Mouse (Mus musculus): ENCODE measurements around the gene Krt83. TPM values are rescaled to one million over a fixed set of nuclear protein-coding genes. Genes with fewer than 3 reads are reported as not detected.

The Krt83 gene
- not detected for polyA plus RNA-seq (2014; fragmentation: Illumina TruSeq; extraction: RNeasy Lipid Tissue Mini Kit (QIAGEN cat#74804); ENCODE audit: insufficient read depth, low read depth, low replicate concordance)

DNA sequence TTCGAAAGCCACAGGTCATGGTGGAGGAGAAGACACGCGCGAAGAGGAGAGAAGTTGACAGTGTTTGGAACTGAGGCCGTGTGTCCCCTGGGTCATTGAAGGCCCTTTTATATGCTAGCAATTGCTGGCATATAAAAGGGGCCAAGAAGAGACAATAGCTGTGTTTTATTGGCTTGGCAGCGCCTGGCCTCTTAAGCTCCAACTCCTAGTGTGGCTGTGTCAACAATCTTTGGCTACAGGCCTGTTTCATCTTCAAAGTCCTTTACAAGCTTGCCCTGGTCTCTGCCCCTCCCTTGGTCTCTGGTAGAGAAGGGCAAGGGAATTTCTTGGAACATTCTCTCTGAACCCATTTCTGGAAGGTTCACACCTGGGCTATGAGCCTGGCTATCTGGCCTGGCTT lies at the start of gene Krt83:
Gene Krt83 (minus strand): TSS at position 82 of the 400 bp plus-strand sequence.

DNA sequence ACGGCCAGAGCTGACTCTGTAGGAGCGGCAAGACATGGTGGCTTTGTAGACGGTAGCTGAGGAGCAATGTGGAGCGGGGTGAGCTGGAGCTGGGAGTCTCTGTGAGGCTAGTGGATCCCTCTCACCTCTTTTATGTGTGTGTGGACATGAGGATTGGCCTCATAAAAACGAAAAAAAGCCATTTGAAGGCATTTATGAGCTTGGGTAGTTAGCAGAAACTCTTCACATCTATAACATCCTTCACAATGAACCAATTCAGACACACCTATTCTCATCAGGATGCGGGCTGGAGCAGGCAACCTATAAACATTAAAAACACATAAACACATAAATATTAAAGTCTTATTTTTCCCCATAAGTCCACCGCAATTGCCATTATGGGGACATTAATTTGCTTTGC lies 41.4 kb upstream of the Krt83 start, which contains the start of gene Krt84:
Gene Krt84 (minus strand): TSS at position 101 of the 400 bp plus-strand sequence.

DNA sequence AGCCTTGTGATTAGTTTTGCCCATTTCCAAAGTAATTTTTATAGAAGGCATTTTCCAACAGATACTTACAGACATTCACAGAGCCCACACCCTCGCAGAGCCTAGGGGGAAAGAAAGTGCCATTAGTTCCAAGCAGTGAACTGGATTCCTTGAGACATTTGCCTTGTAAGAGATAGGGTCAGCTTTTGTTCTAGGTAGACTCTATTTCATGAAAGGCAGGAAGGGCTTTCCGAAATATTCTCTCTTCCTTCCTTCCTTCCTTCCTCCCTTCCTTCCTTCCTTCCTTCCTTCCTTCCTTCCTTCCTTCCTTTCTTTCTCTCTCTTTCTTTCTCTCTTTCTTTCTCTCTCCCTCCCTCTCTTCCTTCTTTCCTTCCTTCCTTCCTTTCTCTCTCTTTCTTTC lies 25.8 kb upstream of the Krt83 start, which contains the start of gene Gm49425:
Gene Gm49425 (minus strand): TSS at position 101 of the 400 bp plus-strand sequence.

DNA sequence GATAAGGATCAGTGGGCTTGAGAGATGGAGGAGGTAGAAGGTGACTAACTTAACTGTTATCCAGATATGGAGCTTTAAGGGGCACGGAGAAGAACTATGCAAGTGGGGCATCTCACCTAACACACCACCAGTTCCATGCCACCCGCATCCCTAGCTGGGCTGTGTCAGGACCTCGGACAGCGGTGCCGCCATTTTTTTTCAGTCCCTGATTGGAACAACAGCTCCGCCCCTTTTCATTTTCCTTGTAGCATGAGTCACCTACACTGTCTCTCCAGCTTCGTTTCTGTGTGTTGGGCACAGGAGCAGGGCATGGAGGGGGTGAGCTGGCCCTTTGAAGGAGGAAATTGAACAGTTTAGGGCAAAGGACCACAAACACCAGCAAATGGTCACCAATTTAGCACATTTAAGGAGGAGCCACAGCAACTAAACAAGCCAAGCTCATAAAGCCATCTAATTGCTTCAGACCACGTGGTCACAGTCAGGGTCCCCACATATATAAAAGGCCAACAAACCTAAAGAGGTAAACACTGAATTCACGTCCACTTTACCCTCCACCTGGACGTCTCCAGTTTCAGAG lies 18.3 kb downstream of the Krt83 start, which contains the start of gene Krt86:
Gene Krt86 (plus strand): TSS at position 527 of the 577 bp plus-strand sequence.

DNA sequence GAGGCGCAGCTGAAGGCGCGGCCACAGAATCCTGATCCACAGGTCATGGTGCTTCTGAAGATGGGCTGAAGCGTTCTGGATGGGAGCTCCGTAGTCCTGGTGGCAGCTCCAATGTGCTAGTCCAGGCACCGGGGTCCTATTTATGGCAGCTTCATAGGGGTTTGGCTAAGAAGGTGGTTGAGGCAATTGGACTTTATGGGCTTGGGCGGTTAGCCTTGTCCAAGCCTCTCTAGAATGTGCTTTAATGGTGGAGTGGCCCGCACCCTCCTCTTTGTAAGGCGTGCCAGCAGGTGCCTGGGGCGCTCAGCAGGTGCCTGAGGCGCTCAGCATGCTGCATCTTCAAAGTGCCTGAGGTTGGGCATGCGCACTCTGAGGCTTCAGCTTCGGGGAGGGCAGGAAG lies 27.7 kb downstream of the Krt83 start, which contains the start of gene Krt81:
Gene Krt81 (minus strand): TSS at position 101 of the 400 bp plus-strand sequence.

DNA sequence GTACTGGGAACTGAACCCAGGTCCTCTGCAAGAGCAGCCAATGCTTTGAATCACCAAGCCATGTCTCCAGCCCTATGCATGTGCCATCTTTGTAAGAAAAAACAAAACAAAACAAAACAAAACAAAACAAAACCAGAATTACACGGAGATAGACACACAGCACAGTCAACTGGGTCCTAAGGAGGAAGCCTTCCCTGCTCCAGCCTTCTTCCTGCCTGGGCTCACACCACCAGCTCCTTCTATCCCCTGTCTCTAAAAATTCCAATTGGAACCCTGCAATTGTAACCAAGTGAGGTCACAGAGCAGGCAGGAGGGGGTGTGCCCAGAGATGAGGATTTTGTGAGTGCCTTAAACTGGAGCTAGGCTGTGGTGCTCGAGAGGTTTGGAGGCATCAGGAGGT lies 43.9 kb downstream of the Krt83 start, which contains the start of gene Krt88:
Gene Krt88 (plus strand): TSS at position 301 of the 400 bp plus-strand sequence.

DNA sequence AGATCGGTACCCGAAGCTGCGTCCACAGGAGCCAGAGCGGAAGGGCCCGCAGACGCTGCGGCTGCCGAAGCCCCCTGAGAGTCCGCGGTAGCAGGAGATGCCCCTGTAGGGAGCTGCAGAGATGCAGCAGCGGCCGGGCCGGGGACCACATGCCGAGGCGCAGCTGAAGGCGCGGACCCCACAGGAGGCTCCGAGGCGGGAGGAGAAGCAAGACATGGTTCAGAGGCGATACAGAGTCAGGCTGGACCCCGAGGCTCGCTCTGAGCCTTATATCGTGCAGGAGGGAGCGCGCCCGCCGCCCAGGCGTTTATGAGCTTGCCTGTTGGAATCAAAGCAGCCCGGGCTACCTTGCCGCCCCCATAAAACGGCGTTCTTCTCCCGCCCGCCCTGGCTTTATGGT lies 52.8 kb downstream of the Krt83 start, which contains the start of gene Krt87:
Gene Krt87 (minus strand): TSS at position 250 of the 400 bp plus-strand sequence.

Other genes with a start within 250 kb of the Krt83 start
- 51.8 TPM for gene Nr4a1, start 237.2 kb downstream of the Krt83 start, polyA plus RNA-seq (2014; fragmentation: Illumina TruSeq; extraction: RNeasy Lipid Tissue Mini Kit (QIAGEN cat#74804); ENCODE audit: insufficient read depth, low read depth, low replicate concordance)
- 32.3 TPM for gene Atg101, start 207.2 kb downstream of the Krt83 start, polyA plus RNA-seq (2014; fragmentation: Illumina TruSeq; extraction: RNeasy Lipid Tissue Mini Kit (QIAGEN cat#74804); ENCODE audit: insufficient read depth, low read depth, low replicate concordance)
- 16.6 TPM for gene 6030408B16Rik, start 198.3 kb downstream of the Krt83 start, polyA plus RNA-seq (2014; fragmentation: Illumina TruSeq; extraction: RNeasy Lipid Tissue Mini Kit (QIAGEN cat#74804); ENCODE audit: insufficient read depth, low read depth, low replicate concordance)
- gene Krt80, start 121.3 kb downstream of the Krt83 start, polyA plus RNA-seq (2014; fragmentation: Illumina TruSeq; extraction: RNeasy Lipid Tissue Mini Kit (QIAGEN cat#74804); ENCODE audit: insufficient read depth, low read depth, low replicate concordance): 65.9 TPM
- 168 TPM for gene Krt7, start 80.5 kb downstream of the Krt83 start, polyA plus RNA-seq (2014; fragmentation: Illumina TruSeq; extraction: RNeasy Lipid Tissue Mini Kit (QIAGEN cat#74804); ENCODE audit: insufficient read depth, low read depth, low replicate concordance)
- 0.25 TPM for gene Krt87, start 52.7 kb downstream of the Krt83 start, polyA plus RNA-seq (2014; fragmentation: Illumina TruSeq; extraction: RNeasy Lipid Tissue Mini Kit (QIAGEN cat#74804); ENCODE audit: insufficient read depth, low read depth, low replicate concordance)
- not detected for gene Krt88, start 43.8 kb downstream of the Krt83 start, polyA plus RNA-seq (2014; fragmentation: Illumina TruSeq; extraction: RNeasy Lipid Tissue Mini Kit (QIAGEN cat#74804); ENCODE audit: insufficient read depth, low read depth, low replicate concordance)
- gene Krt81, start 27.8 kb downstream of the Krt83 start, polyA plus RNA-seq (2014; fragmentation: Illumina TruSeq; extraction: RNeasy Lipid Tissue Mini Kit (QIAGEN cat#74804); ENCODE audit: insufficient read depth, low read depth, low replicate concordance): not detected
- gene Krt86, start 18.0 kb downstream of the Krt83 start, polyA plus RNA-seq (2014; fragmentation: Illumina TruSeq; extraction: RNeasy Lipid Tissue Mini Kit (QIAGEN cat#74804); ENCODE audit: insufficient read depth, low read depth, low replicate concordance): not detected
- not detected for gene Gm49425, start 25.7 kb upstream of the Krt83 start, polyA plus RNA-seq (2014; fragmentation: Illumina TruSeq; extraction: RNeasy Lipid Tissue Mini Kit (QIAGEN cat#74804); ENCODE audit: insufficient read depth, low read depth, low replicate concordance)
- not detected for gene Krt84, start 41.3 kb upstream of the Krt83 start, polyA plus RNA-seq (2014; fragmentation: Illumina TruSeq; extraction: RNeasy Lipid Tissue Mini Kit (QIAGEN cat#74804); ENCODE audit: insufficient read depth, low read depth, low replicate concordance)
- not detected for gene Krt82, start 59.2 kb upstream of the Krt83 start, polyA plus RNA-seq (2014; fragmentation: Illumina TruSeq; extraction: RNeasy Lipid Tissue Mini Kit (QIAGEN cat#74804); ENCODE audit: insufficient read depth, low read depth, low replicate concordance)
- not detected for gene Krt90, start 71.4 kb upstream of the Krt83 start, polyA plus RNA-seq (2014; fragmentation: Illumina TruSeq; extraction: RNeasy Lipid Tissue Mini Kit (QIAGEN cat#74804); ENCODE audit: insufficient read depth, low read depth, low replicate concordance)
- gene Krt75, start 82.4 kb upstream of the Krt83 start, polyA plus RNA-seq (2014; fragmentation: Illumina TruSeq; extraction: RNeasy Lipid Tissue Mini Kit (QIAGEN cat#74804); ENCODE audit: insufficient read depth, low read depth, low replicate concordance): not detected
- not detected for gene Gm5414, start 136.7 kb upstream of the Krt83 start, polyA plus RNA-seq (2014; fragmentation: Illumina TruSeq; extraction: RNeasy Lipid Tissue Mini Kit (QIAGEN cat#74804); ENCODE audit: insufficient read depth, low read depth, low replicate concordance)
- gene Gm5478, start 155.9 kb upstream of the Krt83 start, polyA plus RNA-seq (2014; fragmentation: Illumina TruSeq; extraction: RNeasy Lipid Tissue Mini Kit (QIAGEN cat#74804); ENCODE audit: insufficient read depth, low read depth, low replicate concordance): not detected
- gene Krt6b, start 188.8 kb upstream of the Krt83 start, polyA plus RNA-seq (2014; fragmentation: Illumina TruSeq; extraction: RNeasy Lipid Tissue Mini Kit (QIAGEN cat#74804); ENCODE audit: insufficient read depth, low read depth, low replicate concordance): not detected
- gene Krt6a, start 202.8 kb upstream of the Krt83 start, polyA plus RNA-seq (2014; fragmentation: Illumina TruSeq; extraction: RNeasy Lipid Tissue Mini Kit (QIAGEN cat#74804); ENCODE audit: insufficient read depth, low read depth, low replicate concordance): not detected
- 0.23 TPM for gene Krt5, start 221.4 kb upstream of the Krt83 start, polyA plus RNA-seq (2014; fragmentation: Illumina TruSeq; extraction: RNeasy Lipid Tissue Mini Kit (QIAGEN cat#74804); ENCODE audit: insufficient read depth, low read depth, low replicate concordance)